15 mouse cellular contexts compared by ENCODE assay signal in genomic region chr9:31856437-31856836, GRCm38 (mm10). TPM values are rescaled to one million over a fixed set of nuclear protein-coding genes. Genes with fewer than 3 reads are reported as not detected.
DNase-seq lines count a peak whose midpoint lies in the region.
"Had no signal": no experiment of that assay in that cellular context is flagged by ENCODE, and none has a peak within 500 bp of the region (broad histone marks: within the 10 kb centered on the region; RNA-seq: fewer than 3 reads in every experiment).

No protein-coding gene starts in this region.

- intact Hi-C loops in heart, postnatal 14 days (cut with DNase I): no loop called here
- intact Hi-C loops in left cerebral cortex, postnatal 25 days (cut with DNase I): loop anchor here (5.0 kb wide), 1 partner anchor 59 kb away; no protein-coding TSS in a partner anchor
- intact Hi-C loops in left cerebral cortex, postnatal 10 days (cut with DNase I): no loop called here

- DNase-seq in heart, adult 11 months: peak; percentile 83
- no peak for DNase-seq in heart, postnatal 14 days
- peak; percentile 35 to 67 for DNase-seq in left cerebral cortex, postnatal 25 days (ENCODE audit: low spot score in 2 of 2)
- no peak for DNase-seq in left cerebral cortex, postnatal 10 days (ENCODE audit: extremely low spot score in 1 of 2, low spot score in 2 of 2)
- peak; percentile 43 for DNase-seq in right cerebral cortex, postnatal 25 days
- DNase-seq in right cerebral cortex, postnatal 4 days: no peak
- no peak for DNase-seq in adrenal gland, adult 18-20 months (ENCODE audit: low spot score in 2 of 2)
- DNase-seq: cerebellum, adult 8-10 months; gastrocnemius, adult 2 months; lung, postnatal 10 days; thymus, postnatal 36 days had no signal

RNA-seq across cellular contexts. Expression of gene Barx2, which starts 56.8 kb away (rescaled TPM):
- not detected for total RNA-seq in heart, postnatal 14 days (2021)
- 1 to 10 TPM; 5.8 to 7.4 TPM for total RNA-seq in left cerebral cortex, postnatal 25 days (2021)
- 1 to 10 TPM; 7.6 to 9.2 TPM for total RNA-seq in left cerebral cortex, postnatal 10 days (2021)
- total RNA-seq in adrenal gland, adult 18-20 months (2021): under 1 TPM in 1 of 2 experiments, not detected in 1; 0.29 TPM
- total RNA-seq: CH12.LX; hematopoietic stem cell, adult 5-6 weeks; megakaryocyte, adult 5-6 weeks; MEL had no signal

Comparison
In these comparisons a context has a peak if more than half of its experiments do, and no peak if none do; other contexts are left out.
1. DNase-seq: peak in heart, adult 11 months (single experiment), left cerebral cortex, postnatal 25 days (2 of 2) and right cerebral cortex, postnatal 25 days (single experiment); none in heart, postnatal 14 days (0 of 2), left cerebral cortex, postnatal 10 days (0 of 2), right cerebral cortex, postnatal 4 days (single experiment) and adrenal gland, adult 18-20 months (0 of 2).
2. RNA of gene Barx2, which starts 56.8 kb away (total RNA-seq): 7.6 to 9.2 TPM in left cerebral cortex, postnatal 10 days and 5.8 to 7.4 TPM in left cerebral cortex, postnatal 25 days; 0.29 TPM in adrenal gland, adult 18-20 months and not detected in heart, postnatal 14 days; every median in the first group is over 4 times any median in the second.